Mouse (Mus musculus): ENCODE results near the gene Amelx. TPM values are rescaled to one million over a fixed set of nuclear protein-coding genes. Genes with fewer than 3 reads are reported as not detected.

Amelx gene
- not detected for polyA plus RNA-seq (2014; fragmentation: Illumina TruSeq; extraction: RNeasy Lipid Tissue Mini Kit (QIAGEN cat#74804); ENCODE audit: low read depth, low replicate concordance)

GRCm38 (mm10) chrX:169187100-169187499, at the start of gene Amelx:
TSS of gene Amelx (minus strand) at chrX:169187200.

Other genes with a start within 250 kb of the Amelx start
- gene Hccs, start 133.2 kb upstream of the Amelx start, polyA plus RNA-seq (2014; fragmentation: Illumina TruSeq; extraction: RNeasy Lipid Tissue Mini Kit (QIAGEN cat#74804); ENCODE audit: low read depth, low replicate concordance) = 14.8 TPM

All from testis, adult 10 weeks (tissue).